Mouse (Mus musculus): ENCODE results near the gene Slc35e3.
"Not testable (repeated sequence)": the region's sequence is repeated elsewhere in the genome, so short reads cannot be mapped to it uniquely, and the experiment has no call there.

The Slc35e3 gene

DNA sequence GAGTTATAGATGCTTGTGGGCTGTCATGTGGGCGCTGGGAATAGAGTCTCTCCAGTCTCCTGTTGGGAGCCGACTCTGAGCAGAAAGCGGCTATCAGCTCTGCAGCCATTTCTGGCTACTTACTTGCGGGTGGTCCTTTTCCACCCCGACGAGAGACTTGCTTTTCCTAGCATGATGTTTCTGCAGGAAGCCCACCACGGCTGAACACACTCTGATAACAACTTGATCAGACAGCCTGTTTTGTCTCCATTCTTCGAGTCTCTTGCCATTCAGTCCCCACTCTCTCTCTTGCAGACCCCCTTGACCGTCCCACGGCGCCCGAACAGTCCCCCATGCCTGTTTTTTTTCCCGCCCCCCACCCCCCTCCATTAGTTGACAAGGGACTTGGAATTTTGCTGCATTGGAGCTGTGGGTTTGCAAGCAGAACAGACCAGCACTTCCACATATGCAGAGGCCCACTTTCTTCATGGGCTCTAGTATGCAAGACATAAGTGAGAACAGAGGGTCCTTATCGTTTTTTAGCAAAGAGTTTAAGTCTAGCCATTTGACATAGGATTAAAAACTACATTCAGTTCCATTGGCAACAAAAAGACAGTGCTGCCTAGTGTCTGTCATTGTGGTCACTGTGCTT is 13.1 kb downstream of the Slc35e3 start:
- no peak for DNase-seq (ENCODE audit: low spot score in 2 of 2)

DNA sequence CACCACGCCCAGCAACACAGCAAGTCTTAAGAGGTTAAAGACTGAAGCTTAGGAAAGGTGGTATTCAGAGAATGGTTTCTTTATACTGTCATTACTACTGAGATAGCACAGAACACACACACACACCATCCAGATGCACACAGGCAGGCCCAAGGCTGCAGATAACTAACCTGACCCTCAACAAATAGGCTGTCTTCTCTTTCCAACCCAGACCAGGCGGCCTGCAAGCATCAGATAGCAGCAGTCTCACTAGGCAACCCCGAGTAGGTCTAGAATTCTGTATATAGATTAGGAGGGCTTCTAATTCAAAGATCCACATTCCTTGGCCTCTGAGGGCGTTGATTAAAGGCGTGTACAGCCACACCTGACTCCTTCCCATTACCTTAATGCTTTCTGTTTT is 14.0 kb downstream of the Slc35e3 start:
- DNase-seq (ENCODE audit: low spot score in 2 of 2), result no peak

DNA sequence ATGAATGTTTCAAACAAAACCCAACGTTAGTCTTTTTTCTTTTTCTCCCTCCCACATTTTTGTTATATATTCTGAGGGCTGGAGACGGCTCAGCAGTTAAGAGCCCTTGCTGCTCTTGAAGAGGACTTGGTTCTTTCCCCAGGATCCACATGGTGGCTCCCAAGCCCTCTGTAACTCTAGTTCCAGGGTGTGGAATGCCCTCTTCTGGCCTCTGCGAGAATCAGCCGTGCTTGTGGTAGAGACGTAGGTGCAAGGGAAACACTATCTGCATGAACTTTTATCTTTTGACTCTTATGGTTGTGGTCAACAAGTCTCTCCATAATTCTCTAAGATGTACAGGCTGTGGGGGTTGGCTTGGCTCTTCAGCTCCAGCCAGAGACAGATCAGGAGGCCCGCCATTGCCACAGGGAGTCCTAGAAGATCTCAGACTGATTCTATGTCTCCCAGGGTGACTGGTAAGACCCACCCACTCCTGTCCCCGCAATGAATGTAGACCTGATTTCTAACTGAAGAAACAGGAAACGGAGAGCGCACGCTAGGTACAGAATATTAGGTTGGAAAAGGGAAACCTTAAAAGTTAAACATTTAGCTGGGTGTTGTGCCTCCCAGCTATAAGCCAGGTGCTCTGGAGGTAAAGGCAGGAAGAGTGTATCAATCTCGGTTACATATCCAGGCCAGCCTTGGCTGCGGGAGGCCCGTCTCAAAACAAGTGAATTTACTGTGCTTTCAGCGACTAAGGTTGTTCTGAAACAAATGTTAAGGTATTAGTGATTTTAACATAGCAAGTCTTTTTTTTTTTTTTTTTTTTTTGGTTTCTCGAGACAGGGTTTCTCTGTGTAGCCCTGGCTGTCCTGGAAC is 14.7 kb downstream of the Slc35e3 start:
- peak in 1 of 2 experiments; percentile 38 for DNase-seq (ENCODE audit: low spot score in 2 of 2)

DNA sequence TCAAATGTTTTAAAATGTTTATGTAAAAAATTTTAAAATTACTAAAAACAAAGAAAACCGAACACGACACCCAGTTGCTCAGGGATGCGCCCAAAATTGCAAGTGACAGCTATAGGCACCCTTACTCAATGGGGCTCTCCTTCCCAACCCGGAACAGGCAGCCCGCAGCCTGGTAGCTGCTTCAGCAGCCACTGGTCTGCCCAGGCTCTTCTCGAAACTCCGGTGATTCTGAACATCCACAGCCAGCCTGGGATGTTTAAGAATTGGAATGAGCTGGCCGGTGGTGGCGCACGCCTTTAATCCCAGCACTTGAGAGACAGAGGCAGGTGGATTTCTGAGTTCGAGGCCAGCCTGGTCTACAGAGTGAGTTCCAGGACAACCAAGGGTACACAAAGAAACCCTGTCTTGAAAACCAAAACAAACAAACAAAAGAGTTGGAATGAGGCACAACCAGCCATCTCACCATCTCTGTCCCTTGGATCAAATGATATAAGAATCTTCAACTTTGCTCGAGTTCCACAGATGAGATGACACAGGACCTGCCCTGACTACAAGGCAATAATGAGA is 15.4 kb downstream of the Slc35e3 start:
- no peak for DNase-seq (ENCODE audit: low spot score in 2 of 2)

DNA sequence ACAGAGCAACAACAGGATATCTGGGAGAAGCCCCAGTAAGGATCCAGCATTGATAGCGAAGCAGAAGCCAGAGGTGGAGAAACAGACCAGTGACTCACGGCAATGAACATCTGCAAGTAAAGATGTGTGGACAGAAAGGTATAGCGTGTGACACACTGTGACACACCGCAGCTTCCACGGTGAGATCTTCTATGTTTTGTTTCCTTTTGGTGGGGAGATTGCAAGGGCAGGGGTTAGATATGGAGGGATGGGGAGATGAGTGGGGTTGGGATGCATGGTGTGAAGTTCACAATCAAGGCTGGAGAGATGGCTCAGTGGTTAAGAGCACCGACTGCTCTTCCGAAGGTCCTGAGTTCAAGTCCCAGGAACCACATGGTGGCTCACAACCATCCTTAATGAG is 16.0 kb downstream of the Slc35e3 start:
- DNase-seq (ENCODE audit: low spot score in 2 of 2), result no peak

DNA sequence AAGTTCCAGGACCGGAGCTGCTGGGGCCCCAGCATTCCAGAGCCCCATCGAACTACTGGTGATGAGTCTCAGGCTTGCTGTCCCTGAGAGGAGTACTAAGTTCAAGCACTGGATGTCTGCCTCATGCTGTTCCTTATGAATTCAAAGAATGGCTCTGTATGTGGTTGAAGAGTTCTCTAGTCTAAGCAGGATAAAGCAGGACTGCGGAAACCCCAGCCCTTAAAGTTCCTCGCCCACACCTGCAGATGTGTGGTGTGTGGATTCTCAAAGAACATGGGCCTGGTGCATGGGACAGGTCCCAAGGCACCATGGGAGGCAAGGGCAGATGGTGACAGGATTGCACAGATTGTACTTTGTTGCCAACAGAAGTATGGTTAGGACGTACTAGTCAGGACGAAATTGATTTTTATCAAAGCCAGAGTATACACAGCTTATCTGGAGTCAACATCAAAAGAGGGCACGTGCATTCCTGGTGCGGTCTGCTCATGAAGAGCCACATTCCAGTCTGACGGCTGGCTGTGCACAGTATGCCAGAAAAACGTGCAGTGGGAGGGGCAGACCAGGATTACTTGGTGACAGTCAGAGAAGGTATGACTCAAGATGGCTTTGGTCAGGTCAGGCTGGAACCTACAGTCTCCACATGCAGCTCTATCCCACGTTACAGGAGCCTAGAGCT is 16.9 kb downstream of the Slc35e3 start:
- DNase-seq (ENCODE audit: low spot score in 2 of 2), result no peak

DNA sequence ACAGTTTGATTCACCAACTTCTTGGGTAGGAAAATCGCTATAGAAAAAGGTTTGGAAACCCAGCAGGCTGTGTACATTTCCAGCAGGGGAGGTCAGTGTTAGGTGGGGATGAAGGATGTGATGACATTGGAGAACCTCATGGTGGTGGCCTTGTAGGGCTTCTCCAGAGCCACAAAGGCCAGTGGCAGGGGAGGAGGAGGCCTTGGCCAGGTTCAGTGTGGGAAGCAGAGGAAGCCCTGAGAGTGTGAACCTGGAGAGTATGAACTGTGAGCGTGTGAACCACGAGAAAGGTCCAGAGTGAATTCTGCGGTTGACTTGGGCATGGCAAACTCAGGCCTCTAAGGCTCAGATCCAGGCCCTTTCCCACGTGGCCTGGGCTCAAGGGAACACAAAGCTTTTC is 17.6 kb downstream of the Slc35e3 start:
- DNase-seq (ENCODE audit: low spot score in 2 of 2), result no peak

DNA sequence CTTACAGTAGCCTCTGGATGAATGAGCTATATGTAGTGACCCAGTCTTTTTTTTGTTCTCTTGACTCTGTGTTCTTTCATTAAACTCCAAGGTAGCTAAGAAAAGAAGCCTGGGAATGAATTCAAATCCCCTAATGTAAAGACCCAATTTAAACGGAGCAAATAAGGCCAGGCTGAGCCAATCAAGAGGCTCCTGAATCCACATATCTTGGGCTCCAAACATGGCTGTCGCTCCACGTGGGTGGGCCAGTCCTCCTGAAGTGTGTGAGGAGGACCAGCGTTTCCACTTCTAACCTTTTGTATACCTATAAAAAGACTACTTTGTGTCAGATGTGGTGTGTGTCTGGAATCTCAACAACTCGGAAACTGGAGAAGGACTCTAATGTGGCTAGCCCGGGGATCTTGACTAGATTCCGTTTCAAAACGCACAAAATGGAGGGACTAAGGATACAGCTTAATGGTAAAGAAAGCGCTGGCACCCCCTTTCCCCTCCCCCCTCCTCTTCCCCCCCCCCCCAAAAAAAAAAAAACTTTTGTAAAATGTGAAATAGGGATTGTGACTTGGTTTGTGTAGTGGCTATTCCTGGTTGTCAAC is 18.6 kb downstream of the Slc35e3 start:
- DNase-seq (ENCODE audit: low spot score in 2 of 2), result no peak

DNA sequence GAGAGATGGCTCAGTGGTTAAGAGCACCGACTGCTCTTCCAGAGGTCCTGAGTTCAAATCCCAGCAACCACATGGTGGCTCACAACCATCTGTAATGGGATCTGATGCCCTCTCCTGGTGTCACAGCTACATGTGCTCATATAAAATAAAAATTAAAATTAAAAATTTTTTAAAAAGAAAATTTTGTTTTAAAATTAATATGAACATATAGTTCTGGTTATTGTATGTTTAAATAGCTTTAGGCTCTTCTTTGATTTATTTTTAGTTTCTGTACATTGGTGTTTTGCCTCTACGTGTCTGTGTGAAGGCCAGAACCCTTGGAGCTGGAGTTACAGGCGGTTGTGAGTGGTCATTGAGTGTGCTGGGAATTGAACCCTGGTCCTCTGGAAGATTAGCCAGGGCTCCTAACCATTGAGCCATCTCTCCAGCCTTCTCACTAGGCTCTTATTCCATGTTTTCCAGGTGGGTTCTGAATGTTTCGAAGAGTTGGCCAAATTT is 19.2 kb downstream of the Slc35e3 start:
- no peak for DNase-seq (ENCODE audit: low spot score in 2 of 2)

DNA sequence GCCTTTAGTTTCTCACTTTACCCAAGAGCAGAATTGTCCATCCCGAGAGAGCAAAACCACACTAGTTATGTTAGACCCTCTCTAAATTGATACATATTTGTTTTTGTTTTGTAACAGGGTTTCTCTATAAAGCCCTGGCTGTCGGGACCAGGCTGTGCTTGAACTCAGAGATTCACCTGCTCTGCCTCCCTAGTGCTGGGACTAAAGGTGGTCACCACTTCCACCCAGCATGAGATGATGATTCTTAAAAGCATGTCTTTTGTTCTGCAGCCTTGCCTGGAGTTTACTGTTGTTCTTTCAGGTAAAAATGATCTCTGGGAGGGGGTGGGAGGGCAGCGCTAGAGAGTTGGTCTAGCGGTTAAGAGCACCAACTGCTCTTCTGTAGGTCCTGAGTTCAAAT is 19.8 kb downstream of the Slc35e3 start:
- DNase-seq (ENCODE audit: low spot score in 2 of 2), result no peak

DNA sequence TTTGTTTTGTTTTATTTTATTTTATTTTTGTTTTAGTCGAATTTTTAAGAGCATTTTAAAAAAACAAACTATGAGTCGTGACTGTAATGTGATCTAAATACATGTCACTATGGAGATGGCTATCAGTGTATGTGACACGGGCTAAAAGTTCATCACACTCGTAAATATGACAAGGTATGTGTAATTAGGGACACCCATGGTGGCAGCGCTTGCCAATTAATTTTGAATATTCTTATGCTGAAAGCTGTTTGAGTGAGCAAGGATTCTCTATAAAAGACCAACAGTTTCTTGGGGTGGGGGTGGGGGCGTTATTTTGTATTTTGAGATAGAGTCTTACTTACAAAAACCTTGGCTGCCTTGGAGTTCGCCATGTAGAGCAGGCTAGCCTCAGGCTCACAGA is 20.5 kb downstream of the Slc35e3 start:
- DNase-seq (ENCODE audit: low spot score in 2 of 2), result no peak

DNA sequence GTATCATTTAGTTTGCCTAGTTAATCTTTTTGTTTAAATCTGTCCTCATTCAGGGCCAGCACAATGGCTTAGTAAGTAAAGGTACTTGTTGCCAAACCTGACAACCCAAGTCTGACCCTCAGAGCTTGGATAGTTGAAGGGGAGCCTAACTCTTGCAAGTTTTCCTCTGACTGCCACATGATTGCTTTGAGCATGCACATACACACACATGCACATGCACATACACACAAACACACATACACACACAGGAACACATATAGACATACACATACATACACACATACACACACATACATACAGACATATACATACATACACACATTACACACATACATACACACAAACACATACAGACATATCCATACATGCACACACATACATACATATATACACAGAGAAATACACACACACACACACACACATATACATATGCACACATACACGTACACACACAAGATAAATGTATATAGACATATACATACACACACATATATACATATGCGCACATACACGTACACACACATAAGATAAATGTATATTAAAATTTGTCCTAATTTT is 21.3 kb downstream of the Slc35e3 start:
- no peak for DNase-seq (ENCODE audit: low spot score in 2 of 2)

DNA sequence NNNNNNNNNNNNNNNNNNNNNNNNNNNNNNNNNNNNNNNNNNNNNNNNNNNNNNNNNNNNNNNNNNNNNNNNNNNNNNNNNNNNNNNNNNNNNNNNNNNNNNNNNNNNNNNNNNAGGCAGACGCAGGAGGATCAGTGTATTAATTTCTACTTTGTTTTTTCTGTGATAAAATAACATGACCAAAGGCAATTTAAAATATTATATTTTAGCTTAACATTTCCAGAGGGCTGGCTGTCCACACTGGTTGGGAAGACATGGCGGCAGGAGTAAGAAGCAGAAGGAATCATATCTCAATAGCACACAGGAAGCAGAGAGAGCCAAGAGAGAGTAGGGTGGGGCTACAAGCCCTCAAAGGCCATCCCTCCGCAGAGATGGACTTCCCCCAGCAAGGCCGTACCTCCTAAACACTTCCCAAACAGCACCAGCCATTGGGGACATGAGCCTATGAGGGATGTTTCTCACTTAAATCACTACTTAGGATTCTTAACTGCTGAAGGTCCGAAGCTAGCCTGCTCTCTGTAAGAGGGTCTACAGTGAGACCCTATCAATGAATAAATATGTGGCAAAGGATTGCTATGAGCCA is 21.9 kb downstream of the Slc35e3 start:
- no peak for DNase-seq (ENCODE audit: low spot score in 2 of 2)

DNA sequence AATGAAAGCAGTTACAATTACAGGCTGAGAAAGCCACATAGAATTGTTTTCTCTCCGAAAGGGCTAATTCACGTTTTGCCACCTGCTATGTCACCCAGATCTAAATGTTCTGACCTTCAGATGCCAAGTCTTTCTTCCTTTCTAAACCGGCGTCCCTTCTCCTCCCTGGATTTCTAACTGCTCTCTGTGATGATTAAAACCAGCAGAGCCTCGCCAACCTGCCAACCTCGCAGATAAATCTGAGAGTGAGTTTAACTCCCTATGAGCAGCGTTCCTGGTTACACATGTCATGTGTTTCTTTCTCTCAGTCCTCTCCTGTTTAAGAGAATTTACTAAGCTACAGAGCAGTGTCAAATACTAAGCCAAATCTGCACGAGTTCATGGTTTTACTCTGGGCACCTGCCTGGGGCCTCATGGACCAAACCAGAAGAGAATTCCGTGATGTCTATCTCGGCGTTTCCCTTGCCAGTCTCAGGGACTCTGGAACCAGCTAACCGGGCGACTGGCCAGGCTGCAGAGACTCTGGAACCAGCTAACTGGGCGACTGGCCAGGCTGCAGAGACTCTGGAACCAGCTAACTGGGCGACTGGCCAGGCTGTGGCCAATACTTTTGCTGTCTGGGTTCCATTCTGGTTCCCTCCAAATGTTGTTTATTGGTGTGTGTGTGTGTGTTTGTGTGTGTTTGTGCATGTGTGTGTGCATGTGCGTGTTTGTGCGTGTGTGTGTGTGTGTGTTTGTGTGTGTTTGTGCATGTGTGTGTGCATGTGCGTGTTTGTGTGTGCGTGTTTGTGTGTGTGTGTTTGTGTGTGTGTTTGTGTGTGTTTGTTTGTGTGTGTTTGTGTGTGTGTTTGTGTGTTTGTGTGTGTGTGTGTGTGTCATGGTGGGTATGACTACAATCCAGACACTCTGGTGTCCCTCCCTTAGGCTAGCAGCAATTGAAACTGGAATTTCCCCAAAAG is 27.7 kb downstream of the Slc35e3 start:
- no peak for DNase-seq (ENCODE audit: low spot score in 2 of 2)

DNA sequence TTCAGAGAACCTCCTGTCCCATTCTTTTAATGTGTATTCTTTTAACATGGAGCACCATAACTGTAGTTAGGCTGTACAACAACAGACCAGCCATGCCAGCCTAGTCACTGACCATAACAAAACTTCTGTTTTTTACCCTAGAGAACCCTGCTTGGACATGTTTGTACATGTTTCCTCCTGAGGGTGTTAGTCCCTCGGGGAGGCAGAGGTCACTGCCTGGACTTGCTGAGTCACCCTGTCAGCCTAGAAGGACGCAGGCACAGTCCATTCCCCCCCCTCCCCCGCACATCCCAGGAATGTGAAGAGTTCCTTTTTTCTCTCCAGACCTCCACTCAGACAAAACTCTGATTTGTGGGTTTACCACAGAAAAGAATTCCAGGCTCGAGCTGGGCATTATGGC is 28.6 kb downstream of the Slc35e3 start:
- no peak for DNase-seq (ENCODE audit: low spot score in 2 of 2)

DNA sequence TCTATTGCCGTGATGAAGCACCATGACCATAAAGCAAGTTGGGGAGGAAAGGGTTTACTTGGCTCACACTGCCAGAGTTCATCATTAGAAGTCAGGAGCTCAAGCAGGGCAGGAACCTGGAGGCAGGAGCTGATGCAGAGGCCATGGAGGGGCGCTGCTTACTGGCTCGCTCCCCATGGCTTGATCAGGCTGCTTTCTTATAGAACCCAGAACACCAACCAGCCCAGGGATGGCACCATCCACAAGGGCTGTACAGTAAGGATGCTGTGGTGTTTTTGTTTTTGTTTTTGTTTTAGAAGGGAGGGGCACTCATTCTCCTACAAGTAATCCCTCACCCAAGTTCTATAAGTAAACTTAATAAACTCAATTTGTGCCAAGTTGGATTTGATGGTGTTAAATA is 29.5 kb downstream of the Slc35e3 start:
- DNase-seq (ENCODE audit: low spot score in 2 of 2), result no peak

DNA sequence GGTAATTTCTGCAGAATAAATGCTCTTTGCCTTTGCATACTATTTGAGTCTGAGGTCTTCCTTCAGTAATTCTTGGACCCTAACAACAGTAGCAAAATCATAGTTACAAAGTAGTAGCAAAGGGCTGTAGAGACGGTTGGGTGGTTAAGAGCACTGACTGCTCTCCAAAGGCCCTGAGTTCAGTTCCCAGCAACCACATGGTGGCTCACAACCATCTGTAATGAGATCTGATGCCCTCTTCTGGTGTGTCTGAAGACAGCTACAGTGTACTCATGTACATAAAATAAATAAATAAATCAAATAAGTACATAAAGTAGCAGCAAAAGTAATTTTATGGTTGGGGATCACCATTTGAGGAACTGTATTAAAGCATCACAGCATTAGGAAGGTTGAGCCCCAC is 30.5 kb downstream of the Slc35e3 start:
- not testable (repeated sequence) for DNase-seq (ENCODE audit: low spot score in 2 of 2)

DNA sequence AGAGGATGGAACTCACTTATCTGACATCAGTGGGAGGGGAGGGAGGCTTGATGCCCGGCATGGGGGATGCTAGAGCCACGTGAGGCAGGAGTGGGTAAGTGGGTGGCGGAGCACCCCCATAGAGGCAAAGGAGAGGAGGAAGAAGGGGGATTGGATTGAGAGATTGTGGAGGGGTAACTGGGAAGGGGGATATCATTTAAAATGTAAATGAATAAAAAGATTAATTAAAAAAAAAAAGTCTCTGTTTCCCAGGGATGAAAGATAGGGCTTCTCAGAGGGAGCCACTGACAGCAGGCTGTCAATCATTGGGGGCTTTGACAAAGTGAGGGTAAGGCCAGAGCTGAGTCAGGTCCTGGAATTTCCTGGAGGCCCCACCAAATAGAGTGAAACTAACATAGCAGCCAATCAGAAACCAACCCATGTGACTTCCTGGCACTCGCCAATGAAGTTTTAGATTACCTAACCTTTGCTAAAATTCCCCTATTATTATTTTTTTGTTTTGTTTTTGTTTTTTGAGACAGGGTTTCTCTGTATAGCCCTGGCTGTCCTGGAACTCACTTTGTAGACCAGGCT is 31.2 kb downstream of the Slc35e3 start:
- no peak for DNase-seq (ENCODE audit: low spot score in 2 of 2)

DNA sequence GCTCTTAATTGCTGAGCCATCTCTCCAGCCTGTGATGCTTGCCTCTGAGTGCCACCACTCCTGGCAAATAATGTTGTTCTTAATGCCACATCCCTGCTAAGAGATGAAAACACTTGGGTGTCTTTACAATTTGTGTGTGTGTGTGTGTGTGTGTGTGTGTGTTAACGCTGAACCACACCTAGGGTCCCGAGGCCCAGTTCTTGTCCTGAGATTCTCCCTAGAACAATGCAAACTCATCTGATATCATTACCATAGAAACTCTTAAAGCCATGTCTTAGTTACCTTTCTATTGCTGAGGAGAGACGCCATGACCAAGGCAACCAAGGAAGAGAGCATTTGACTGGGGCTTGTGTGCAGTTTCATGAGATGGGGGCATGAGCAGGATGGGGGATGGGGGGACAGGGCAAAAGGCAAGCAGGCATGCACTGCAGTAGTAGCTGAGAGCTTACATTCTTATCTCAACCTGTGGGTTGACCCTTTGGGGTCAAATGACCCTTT is 32.1 kb downstream of the Slc35e3 start:
- no peak for DNase-seq (ENCODE audit: low spot score in 2 of 2)

DNA sequence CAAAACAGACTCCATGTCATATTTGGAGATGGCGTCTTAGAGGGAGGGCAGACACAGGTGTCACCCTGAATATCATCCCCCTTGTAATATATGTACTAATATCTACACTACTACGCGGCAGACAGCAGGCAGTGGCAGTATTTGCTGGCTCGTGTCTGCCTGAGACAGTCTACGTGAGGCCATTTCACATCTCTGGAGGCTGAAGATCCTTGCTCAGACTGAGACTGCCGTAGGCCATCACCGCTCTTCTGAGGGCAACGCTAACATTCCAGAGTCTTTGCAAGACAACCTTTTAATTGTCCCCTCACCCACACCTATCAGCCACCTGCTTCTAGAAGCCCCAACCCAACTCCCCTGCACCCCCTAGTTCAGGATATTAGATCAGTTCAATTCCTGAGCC is 32.7 kb downstream of the Slc35e3 start:
- DNase-seq (ENCODE audit: low spot score in 2 of 2), result no peak
